9 mouse cellular contexts compared by ENCODE assay signal in the genomic region with DNA sequence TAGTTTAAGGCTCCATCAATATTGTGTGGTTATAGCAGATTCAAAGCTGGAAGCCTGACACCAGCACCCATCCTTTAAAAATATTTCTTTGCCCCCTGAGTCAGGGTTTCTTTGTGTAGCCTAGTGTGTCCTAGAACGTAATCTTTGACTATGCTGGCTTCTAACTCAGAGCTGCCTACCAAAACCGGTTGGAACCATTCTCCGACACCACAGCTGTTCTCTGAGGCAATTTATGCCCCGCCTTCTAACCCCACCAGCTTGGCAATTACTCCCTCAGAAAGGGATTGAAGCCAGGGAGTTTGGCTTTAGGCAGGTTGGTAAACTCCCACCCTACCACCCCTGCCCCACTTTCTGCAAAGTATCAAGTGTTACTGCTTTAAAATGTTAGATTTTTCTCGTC. TPM values are rescaled to one million over a fixed set of nuclear protein-coding genes. Genes with fewer than 3 reads are reported as not detected.
DNase-seq lines count a peak whose midpoint lies in the region; ATAC-seq lines count a peak whose summit lies in the region.
"Had no signal": no experiment of that assay in that cellular context is flagged by ENCODE, and none has a peak within 500 bp of the region (broad histone marks: within the 10 kb centered on the region; RNA-seq: fewer than 3 reads in every experiment).

No protein-coding gene starts in this region.

- DNase-seq in embryo, embryonic 10.5 days (ENCODE audit: low spot score) = peak; percentile 24
- DNase-seq in embryo, embryonic 9.5 days (ENCODE audit: extremely low spot score) = no peak
- DNase-seq in midbrain, embryonic 14.5 days = no peak
- no peak for DNase-seq in thymus, postnatal 36 days
- DNase-seq: gastrocnemius, postnatal 36 days had no signal

- H3K9ac ChIP-seq in midbrain, embryonic 14.5 days (replicated peaks; ENCODE audit: low read length) = no peak overlapping the region
- no peak overlapping the region for H3K9ac ChIP-seq in midbrain, embryonic 16.5 days (ENCODE audit: low read depth, low read length)
- peak overlapping the region; percentile 13; the same call in 1 of the 2 replicates for H3K9ac ChIP-seq in kidney, embryonic 14.5 days (ENCODE audit: low read depth, low read length)
- H3K9ac ChIP-seq in stomach, embryonic 15.5 days = no peak overlapping the region

- no peaks in the 10 kb centered on the region for H3K9me3 ChIP-seq in midbrain, embryonic 14.5 days (ENCODE audit: control insufficient read depth, low read length)
- no peaks in the 10 kb centered on the region for H3K9me3 ChIP-seq in midbrain, embryonic 16.5 days (replicated peaks; ENCODE audit: control insufficient read depth, low read length, poor library complexity, severe bottlenecking)
- no peaks in the 10 kb centered on the region for H3K9me3 ChIP-seq in kidney, embryonic 14.5 days (ENCODE audit: control insufficient read depth, low read length)
- H3K9me3 ChIP-seq in stomach, embryonic 15.5 days = no peaks in the 10 kb centered on the region

- no peaks in the 10 kb centered on the region for H3K27me3 ChIP-seq in midbrain, embryonic 14.5 days (ENCODE audit: control insufficient read depth, insufficient read depth, low read length)
- H3K27me3 ChIP-seq in midbrain, embryonic 16.5 days (ENCODE audit: control insufficient read depth, insufficient read depth, low read depth, low read length) = no peaks in the 10 kb centered on the region
- H3K27me3 ChIP-seq in kidney, embryonic 14.5 days (ENCODE audit: control insufficient read depth, insufficient read depth, low read length) = no peaks in the 10 kb centered on the region
- no peaks in the 10 kb centered on the region for H3K27me3 ChIP-seq in stomach, embryonic 15.5 days (replicated peaks)

- ATAC-seq in midbrain, embryonic 14.5 days (ENCODE audit: low FRiP score, low TSS enrichment) = no peak
- ATAC-seq in midbrain, embryonic 16.5 days = no peak
- ATAC-seq in kidney, embryonic 14.5 days (ENCODE audit: low FRiP score, low TSS enrichment) = no peak
- ATAC-seq in stomach, embryonic 15.5 days (ENCODE audit: insufficient read depth, low FRiP score, low read depth) = no peak
- ATAC-seq in inflammation-experienced regulatory T-cells, adult 6 months = no peak

- WGBS in midbrain, embryonic 14.5 days = 59% methylated on average over 5 of the region's 5 CpGs
- WGBS in midbrain, embryonic 16.5 days = 68% methylated on average over 5 of the region's 5 CpGs
- 34% methylated on average over 5 of the region's 5 CpGs for WGBS in kidney, embryonic 14.5 days
- WGBS in stomach, embryonic 15.5 days = 42% methylated on average over 5 of the region's 5 CpGs

- no peak overlapping the region for H3K4me3 ChIP-seq in midbrain, embryonic 14.5 days (replicated peaks; ENCODE audit: low read depth, low read length)
- H3K4me3 ChIP-seq in midbrain, embryonic 16.5 days (ENCODE audit: low read depth, low read length) = no peak overlapping the region
- peak overlapping the region; percentile 71; the same call in 1 of the 2 replicates for H3K4me3 ChIP-seq in kidney, embryonic 14.5 days (ENCODE audit: low read length)
- H3K4me3 ChIP-seq in stomach, embryonic 15.5 days (replicated peaks) = no peak overlapping the region

- peaks cover 18% of the 10 kb centered on the region for H3K4me1 ChIP-seq in midbrain, embryonic 14.5 days (ENCODE audit: control insufficient read depth, insufficient read depth, low read length)
- H3K4me1 ChIP-seq in midbrain, embryonic 16.5 days (ENCODE audit: control insufficient read depth, insufficient read depth, low read length) = peaks cover 20% of the 10 kb centered on the region
- peaks cover 17% of the 10 kb centered on the region; the same call in 1 of the 2 replicates for H3K4me1 ChIP-seq in kidney, embryonic 14.5 days (ENCODE audit: control insufficient read depth, insufficient read depth, low read length)
- H3K4me1 ChIP-seq in stomach, embryonic 15.5 days = peaks cover 13% of the 10 kb centered on the region

- peak overlapping the region; percentile 90 for H3K4me2 ChIP-seq in midbrain, embryonic 14.5 days (ENCODE audit: low read length)
- H3K4me2 ChIP-seq in midbrain, embryonic 16.5 days (ENCODE audit: low read length) = no peak overlapping the region
- H3K4me2 ChIP-seq in kidney, embryonic 14.5 days (replicated peaks; ENCODE audit: low read depth, low read length) = peak overlapping the region; percentile 90
- H3K4me2 ChIP-seq in stomach, embryonic 15.5 days = peak overlapping the region; percentile 78; the same call in 1 of the 2 replicates

- no peak overlapping the region for H3K27ac ChIP-seq in midbrain, embryonic 14.5 days (replicated peaks; ENCODE audit: low read depth, low read length)
- no peak overlapping the region for H3K27ac ChIP-seq in midbrain, embryonic 16.5 days (ENCODE audit: low read length)
- 0 out of 2 replicates have a peak overlapping the region, but pooled peaks have one; percentile 14 for H3K27ac ChIP-seq in kidney, embryonic 14.5 days (ENCODE audit: low read depth, low read length)
- 0 out of 2 replicates have a peak overlapping the region, but pooled peaks have one; percentile 2 for H3K27ac ChIP-seq in stomach, embryonic 15.5 days

- peaks cover 49% of the 10 kb centered on the region for H3K36me3 ChIP-seq in midbrain, embryonic 14.5 days (ENCODE audit: control insufficient read depth, insufficient read depth, low read length)
- H3K36me3 ChIP-seq in midbrain, embryonic 16.5 days (ENCODE audit: control insufficient read depth, insufficient read depth, low read length) = peaks cover 20% of the 10 kb centered on the region
- peaks cover 42% of the 10 kb centered on the region for H3K36me3 ChIP-seq in kidney, embryonic 14.5 days (ENCODE audit: control insufficient read depth, insufficient read depth, low read length)
- H3K36me3 ChIP-seq in stomach, embryonic 15.5 days = peaks cover 23% of the 10 kb centered on the region

RNA-seq across cellular contexts. Expression of gene Txlna, which starts 0.9 kb away (rescaled TPM):
- 37.4 and 64.1 TPM in 2 replicates for polyA plus RNA-seq in midbrain, embryonic 14.5 days (2014; fragmentation: Nextera tagmentation; extraction: Ambion mirVana)
- polyA plus RNA-seq in midbrain, embryonic 16.5 days (2015; fragmentation: Nextera tagmentation; extraction: Ambion mirVana) = 42.5 and 49.8 TPM in 2 replicates
- polyA plus RNA-seq in kidney, embryonic 14.5 days (2014; fragmentation: Nextera tagmentation; extraction: Ambion mirVana) = 44.9 and 103 TPM in 2 replicates
- polyA plus RNA-seq in stomach, embryonic 15.5 days (2015; fragmentation: Nextera tagmentation; extraction: Ambion mirVana) = 63.0 and 66.1 TPM in 2 replicates
- 10 to 100 TPM; 17.1 to 26.8 (median 21.4) TPM for polyA plus RNA-seq in inflammation-experienced regulatory T-cells, adult 6 months (2017; shearing (Covaris generic))

RNA-seq across cellular contexts. Expression of gene Ccdc28b, which starts 18.0 kb away (rescaled TPM):
- polyA plus RNA-seq in midbrain, embryonic 14.5 days (2014; fragmentation: Nextera tagmentation; extraction: Ambion mirVana) = 127 and 147 TPM in 2 replicates
- 172 and 183 TPM in 2 replicates for polyA plus RNA-seq in midbrain, embryonic 16.5 days (2015; fragmentation: Nextera tagmentation; extraction: Ambion mirVana)
- polyA plus RNA-seq in kidney, embryonic 14.5 days (2014; fragmentation: Nextera tagmentation; extraction: Ambion mirVana) = 48.6 and 56.0 TPM in 2 replicates
- 46.5 and 48.5 TPM in 2 replicates for polyA plus RNA-seq in stomach, embryonic 15.5 days (2015; fragmentation: Nextera tagmentation; extraction: Ambion mirVana)
- polyA plus RNA-seq in inflammation-experienced regulatory T-cells, adult 6 months (2017; shearing (Covaris generic)) = 10 to 100 TPM; 30.5 to 54.0 (median 35.4) TPM

RNA-seq across cellular contexts. Expression of gene Iqcc, which starts 22.9 kb away (rescaled TPM):
- polyA plus RNA-seq in midbrain, embryonic 14.5 days (2014; fragmentation: Nextera tagmentation; extraction: Ambion mirVana) = 25.0 and 28.0 TPM in 2 replicates
- polyA plus RNA-seq in midbrain, embryonic 16.5 days (2015; fragmentation: Nextera tagmentation; extraction: Ambion mirVana) = 28.0 and 33.1 TPM in 2 replicates
- polyA plus RNA-seq in kidney, embryonic 14.5 days (2014; fragmentation: Nextera tagmentation; extraction: Ambion mirVana) = 30.1 and 30.6 TPM in 2 replicates
- polyA plus RNA-seq in stomach, embryonic 15.5 days (2015; fragmentation: Nextera tagmentation; extraction: Ambion mirVana) = 25.0 and 29.5 TPM in 2 replicates
- polyA plus RNA-seq in inflammation-experienced regulatory T-cells, adult 6 months (2017; shearing (Covaris generic)) = 10 to 100 TPM; 45.5 to 63.3 (median 53.1) TPM

RNA-seq across cellular contexts. Expression of gene Dcdc2b, which starts 27.7 kb away (rescaled TPM):
- polyA plus RNA-seq in midbrain, embryonic 14.5 days (2014; fragmentation: Nextera tagmentation; extraction: Ambion mirVana) = 2.9 and 4.4 TPM in 2 replicates
- polyA plus RNA-seq in midbrain, embryonic 16.5 days (2015; fragmentation: Nextera tagmentation; extraction: Ambion mirVana) = 3.5 and 4.1 TPM in 2 replicates
- polyA plus RNA-seq in kidney, embryonic 14.5 days (2014; fragmentation: Nextera tagmentation; extraction: Ambion mirVana) = 1.9 and 2.0 TPM in 2 replicates
- 1.7 and 2.4 TPM in 2 replicates for polyA plus RNA-seq in stomach, embryonic 15.5 days (2015; fragmentation: Nextera tagmentation; extraction: Ambion mirVana)
- 1 to 10 TPM; 2.1 to 5.3 (median 4.3) TPM for polyA plus RNA-seq in inflammation-experienced regulatory T-cells, adult 6 months (2017; shearing (Covaris generic))

RNA-seq across cellular contexts. Expression of gene Kpna6, which starts 30.8 kb away (rescaled TPM):
- 16.2 and 17.1 TPM in 2 replicates for polyA plus RNA-seq in midbrain, embryonic 14.5 days (2014; fragmentation: Nextera tagmentation; extraction: Ambion mirVana)
- 18.6 and 19.3 TPM in 2 replicates for polyA plus RNA-seq in midbrain, embryonic 16.5 days (2015; fragmentation: Nextera tagmentation; extraction: Ambion mirVana)
- 13.2 and 14.7 TPM in 2 replicates for polyA plus RNA-seq in kidney, embryonic 14.5 days (2014; fragmentation: Nextera tagmentation; extraction: Ambion mirVana)
- polyA plus RNA-seq in stomach, embryonic 15.5 days (2015; fragmentation: Nextera tagmentation; extraction: Ambion mirVana) = 13.6 and 14.4 TPM in 2 replicates
- polyA plus RNA-seq in inflammation-experienced regulatory T-cells, adult 6 months (2017; shearing (Covaris generic)) = 10 to 100 TPM in 1 of 3 experiments, 1 to 10 TPM in 2; 8.6 to 11.6 (median 9.9) TPM

Comparison
In these comparisons a context has a peak if more than half of its experiments do, and no peak if none do; other contexts are left out.
1. H3K27ac ChIP-seq: peak in kidney, embryonic 14.5 days (single experiment) and stomach, embryonic 15.5 days (single experiment); none in midbrain, embryonic 14.5 days (single experiment) and midbrain, embryonic 16.5 days (single experiment).